Mouse (Mus musculus): Measurements from ENCODE around the gene Tctn1. TPM values are rescaled to one million over a fixed set of nuclear protein-coding genes. Genes with fewer than 3 reads are reported as not detected.

The Tctn1 gene
- polyA plus RNA-seq, 1 experiment from 2014 or later = 3.6 TPM

DNA sequence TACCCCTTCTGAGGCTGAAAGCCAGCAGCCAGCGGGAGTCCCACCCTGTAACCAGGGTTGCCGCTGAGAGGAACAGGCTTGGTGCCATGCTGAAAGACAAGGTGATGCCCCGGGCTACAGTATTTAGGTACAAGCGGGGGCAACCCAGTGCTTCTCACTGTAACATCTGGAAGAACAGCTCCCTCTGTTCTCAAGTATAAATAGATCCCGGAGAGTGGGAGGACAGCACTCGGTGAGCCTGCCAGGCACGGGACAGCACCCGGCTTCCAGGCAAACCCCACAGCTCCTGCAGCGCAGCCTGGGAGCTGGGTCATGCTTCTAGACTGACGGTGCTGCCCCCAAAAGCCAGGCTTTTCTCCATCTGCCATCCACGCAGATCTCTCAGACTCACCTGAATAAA is 16.7 kb downstream of the Tctn1 start:
- no peaks in the 10 kb centered on the region for H3K27me3 ChIP-seq (ENCODE audit: control insufficient read depth, insufficient read depth, low read length)
- H3K9ac ChIP-seq (ENCODE audit: low read length) = no peak overlapping the region
- no peak for DNase-seq (ENCODE audit: low spot score)
- no peaks in the 10 kb centered on the region for H3K9me3 ChIP-seq (ENCODE audit: control insufficient read depth, low read length)
- peaks cover 2% of the 10 kb centered on the region; the same call in 1 of the 2 replicates for H3K36me3 ChIP-seq (ENCODE audit: control insufficient read depth, insufficient read depth, low read length)
- no peaks in the 10 kb centered on the region for H3K4me1 ChIP-seq (ENCODE audit: control insufficient read depth, insufficient read depth, low read length)
- H3K27ac ChIP-seq (replicated peaks; ENCODE audit: low read depth, low read length) = no peak overlapping the region
- 92% methylated on average over 11 of the region's 11 CpGs for WGBS
- H3K4me2 ChIP-seq (ENCODE audit: low read depth, severe bottlenecking) = no peak overlapping the region
- ATAC-seq (ENCODE audit: insufficient number of reproducible peaks, low FRiP score, low TSS enrichment, low read depth) = no peak
- H3K4me3 ChIP-seq (ENCODE audit: low read depth, low read length) = no peak overlapping the region

DNA sequence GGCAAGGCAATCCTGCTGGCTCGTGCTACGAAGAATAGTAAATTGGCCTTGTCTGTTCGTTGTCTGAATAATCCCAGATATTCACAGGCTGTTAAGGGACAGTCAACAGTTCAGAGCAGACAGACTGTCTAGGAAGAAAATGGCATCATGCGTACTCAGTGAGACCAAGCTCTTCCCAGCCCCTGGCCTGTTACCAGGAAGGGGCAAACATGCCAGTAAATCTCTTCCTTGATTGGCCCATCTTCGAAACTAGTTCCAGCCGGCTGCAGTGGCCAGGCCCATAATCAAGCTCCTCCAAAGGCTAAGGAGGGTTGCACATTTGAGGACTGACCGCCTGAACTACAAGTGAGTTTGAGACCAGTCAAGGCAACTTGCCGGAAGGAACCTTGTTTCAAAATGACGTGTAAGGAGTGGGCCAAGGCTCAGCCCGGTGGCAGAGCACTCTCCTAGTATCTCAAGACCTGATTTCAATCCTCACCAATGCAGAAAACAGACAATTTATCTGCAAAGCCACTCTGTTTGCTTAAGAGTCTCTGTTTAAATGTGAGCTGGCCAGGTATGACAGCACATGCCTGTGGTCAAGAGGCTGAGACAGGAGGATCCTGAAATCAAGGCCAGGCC is 17.6 kb downstream of the Tctn1 start:
- ATAC-seq (ENCODE audit: insufficient number of reproducible peaks, low FRiP score, low TSS enrichment, low read depth) (no peak), DNase-seq (ENCODE audit: low spot score) (no peak)
- Histone ChIP-seq H3K9me3 (ENCODE audit: control insufficient read depth, low read length) (no peaks in the 10 kb centered on the region), H3K27ac (replicated peaks; ENCODE audit: low read depth, low read length) (no peak overlapping the region), H3K4me1 (ENCODE audit: control insufficient read depth, insufficient read depth, low read length) (no peaks in the 10 kb centered on the region), H3K27me3 (ENCODE audit: control insufficient read depth, insufficient read depth, low read length) (no peaks in the 10 kb centered on the region), H3K4me2 (ENCODE audit: low read depth, severe bottlenecking) (no peak overlapping the region), H3K4me3 (ENCODE audit: low read depth, low read length) (no peak overlapping the region), H3K36me3 (ENCODE audit: control insufficient read depth, insufficient read depth, low read length) (peaks cover 2% of the 10 kb centered on the region; the same call in 1 of the 2 replicates), H3K9ac (ENCODE audit: low read length) (no peak overlapping the region)
- 84% methylated on average over 10 of the region's 10 CpGs for WGBS

DNA sequence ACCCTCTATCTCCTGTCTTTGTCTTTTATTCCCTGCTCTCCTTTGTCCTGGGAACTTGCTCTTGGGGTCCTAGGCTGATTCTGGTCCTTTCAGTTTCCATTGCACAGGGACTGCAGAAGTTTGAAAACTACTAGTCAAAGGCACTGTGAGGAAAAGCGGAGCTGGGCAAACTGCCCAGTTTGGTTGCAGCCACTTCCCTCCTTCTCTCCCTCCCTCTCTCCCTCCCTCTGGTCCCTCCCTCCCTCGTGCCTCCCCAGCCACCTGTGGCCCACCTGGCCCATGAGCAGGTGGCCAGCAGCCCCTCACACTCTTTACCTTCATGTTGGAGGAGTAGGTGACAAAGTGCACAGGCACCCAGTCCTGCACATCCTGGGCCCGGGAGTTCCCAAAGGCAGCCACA is 19.1 kb downstream of the Tctn1 start:
- Histone ChIP-seq H3K9ac (ENCODE audit: low read length) (no peak overlapping the region), H3K36me3 (ENCODE audit: control insufficient read depth, insufficient read depth, low read length) (peaks cover 7% of the 10 kb centered on the region; the same call in 1 of the 2 replicates), H3K27me3 (ENCODE audit: control insufficient read depth, insufficient read depth, low read length) (no peaks in the 10 kb centered on the region), H3K4me2 (ENCODE audit: low read depth, severe bottlenecking) (no peak overlapping the region), H3K4me3 (ENCODE audit: low read depth, low read length) (no peak overlapping the region), H3K9me3 (ENCODE audit: control insufficient read depth, low read length) (no peaks in the 10 kb centered on the region), H3K4me1 (ENCODE audit: control insufficient read depth, insufficient read depth, low read length) (no peaks in the 10 kb centered on the region), H3K27ac (replicated peaks; ENCODE audit: low read depth, low read length) (no peak overlapping the region)
- WGBS = 77% methylated on average over 3 of the region's 3 CpGs
- no peak for ATAC-seq (ENCODE audit: insufficient number of reproducible peaks, low FRiP score, low TSS enrichment, low read depth)
- DNase-seq (ENCODE audit: low spot score) = no peak

DNA sequence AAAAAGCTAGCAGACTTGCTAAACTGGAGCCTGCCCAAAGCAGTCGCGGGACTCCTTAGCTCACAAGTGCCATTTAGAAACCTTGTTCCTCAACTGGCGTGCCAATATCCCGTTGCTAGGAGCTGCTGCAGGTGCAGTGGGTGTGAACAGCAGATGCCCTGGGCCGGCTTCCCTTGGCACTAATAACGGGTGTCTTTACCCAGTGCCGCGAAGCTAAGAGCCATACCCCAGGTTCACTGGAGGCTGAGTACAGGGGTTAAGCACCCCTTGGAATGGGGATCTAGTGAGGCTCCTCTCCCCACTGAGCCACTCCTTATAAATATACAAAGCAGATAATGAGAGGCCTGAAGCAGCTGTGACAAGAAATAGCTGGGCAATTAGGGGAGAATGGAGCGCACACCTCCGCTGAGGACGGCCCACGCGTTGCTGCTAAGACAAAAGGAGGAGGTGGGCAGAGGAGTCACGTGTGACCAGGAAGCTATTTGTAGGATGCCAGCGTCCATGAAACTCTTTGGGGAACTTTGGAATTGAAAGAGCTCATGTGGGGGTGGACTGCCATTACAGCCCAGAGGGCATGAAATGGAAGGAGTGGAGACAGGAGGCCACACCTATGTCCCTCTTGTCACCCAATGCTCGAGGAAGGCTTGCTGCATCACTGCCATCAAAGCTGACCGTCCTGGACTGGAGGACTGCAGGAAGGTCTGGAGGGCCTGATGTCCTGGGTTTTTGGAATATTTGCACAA is 20.3 kb downstream of the Tctn1 start:
- Histone ChIP-seq H3K4me2 (ENCODE audit: low read depth, severe bottlenecking) (no peak overlapping the region), H3K4me3 (ENCODE audit: low read depth, low read length) (no peak overlapping the region), H3K9me3 (ENCODE audit: control insufficient read depth, low read length) (no peaks in the 10 kb centered on the region), H3K9ac (ENCODE audit: low read length) (no peak overlapping the region), H3K27me3 (ENCODE audit: control insufficient read depth, insufficient read depth, low read length) (no peaks in the 10 kb centered on the region), H3K4me1 (ENCODE audit: control insufficient read depth, insufficient read depth, low read length) (no peaks in the 10 kb centered on the region), H3K36me3 (ENCODE audit: control insufficient read depth, insufficient read depth, low read length) (peaks cover 7% of the 10 kb centered on the region; the same call in 1 of the 2 replicates), H3K27ac (replicated peaks; ENCODE audit: low read depth, low read length) (no peak overlapping the region)
- no peak for DNase-seq (ENCODE audit: low spot score)
- no peak for ATAC-seq (ENCODE audit: insufficient number of reproducible peaks, low FRiP score, low TSS enrichment, low read depth)
- 87% methylated on average over 17 of the region's 17 CpGs for WGBS

DNA sequence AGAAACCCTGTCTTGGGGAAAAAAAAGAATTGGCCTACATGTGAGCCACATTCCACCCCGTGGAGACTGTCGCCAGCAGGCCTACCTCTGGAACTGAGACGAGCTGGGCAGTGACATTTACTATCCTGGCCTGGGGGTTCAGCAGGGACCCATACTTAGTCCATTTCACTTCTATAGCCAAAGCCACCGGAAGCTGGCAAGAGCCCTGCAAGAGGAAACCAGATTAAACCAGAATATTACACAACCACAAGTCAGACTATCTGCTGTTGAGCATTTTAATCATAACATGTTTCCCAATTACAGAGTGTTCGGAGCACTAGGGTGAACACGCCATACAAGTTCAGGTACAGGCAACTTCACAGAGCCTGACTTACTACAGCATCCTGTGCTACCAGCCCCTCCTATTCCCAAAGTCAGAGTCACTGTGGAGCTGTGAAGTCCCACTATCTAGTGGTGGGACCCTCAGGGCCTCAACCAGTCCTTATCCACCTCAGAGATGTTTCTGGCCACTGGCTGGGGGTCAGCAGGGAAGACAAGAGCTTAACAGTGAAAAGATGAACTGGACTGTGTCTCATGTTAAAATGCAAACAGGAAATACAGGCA is 21.6 kb downstream of the Tctn1 start:
- H3K4me2 ChIP-seq (ENCODE audit: low read depth, severe bottlenecking) = no peak overlapping the region
- no peaks in the 10 kb centered on the region for H3K4me1 ChIP-seq (ENCODE audit: control insufficient read depth, insufficient read depth, low read length)
- H3K27ac ChIP-seq (replicated peaks; ENCODE audit: low read depth, low read length) = no peak overlapping the region
- H3K9me3 ChIP-seq (ENCODE audit: control insufficient read depth, low read length) = no peaks in the 10 kb centered on the region
- no peaks in the 10 kb centered on the region for H3K27me3 ChIP-seq (ENCODE audit: control insufficient read depth, insufficient read depth, low read length)
- WGBS = 80% methylated on average over 6 of the region's 6 CpGs
- H3K36me3 ChIP-seq (ENCODE audit: control insufficient read depth, insufficient read depth, low read length) = peaks cover 5% of the 10 kb centered on the region; the same call in 1 of the 2 replicates
- DNase-seq (ENCODE audit: low spot score) = no peak
- ATAC-seq (ENCODE audit: insufficient number of reproducible peaks, low FRiP score, low TSS enrichment, low read depth) = no peak
- H3K4me3 ChIP-seq (ENCODE audit: low read depth, low read length) = no peak overlapping the region
- no peak overlapping the region for H3K9ac ChIP-seq (ENCODE audit: low read length)

DNA sequence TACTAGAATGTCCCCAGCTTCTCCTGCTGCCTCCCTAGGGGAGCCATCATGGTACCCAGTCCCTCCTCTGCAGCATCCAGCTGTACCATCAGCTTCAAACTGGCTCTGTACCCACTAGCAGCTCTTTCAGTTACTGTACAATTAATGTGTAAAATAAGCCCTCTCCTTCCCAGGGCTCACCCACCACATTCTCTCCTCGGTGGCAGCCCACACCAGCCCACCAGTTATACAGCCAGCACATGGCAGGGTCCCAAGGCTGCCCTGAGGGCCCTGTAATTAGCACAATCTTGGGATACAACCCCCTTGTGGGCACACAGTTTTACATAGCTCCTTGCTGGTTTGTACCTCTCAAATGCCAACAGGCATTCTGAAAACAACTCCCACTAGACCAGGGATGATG is 23.3 kb downstream of the Tctn1 start:
- Histone ChIP-seq H3K9ac (ENCODE audit: low read length) (no peak overlapping the region), H3K36me3 (ENCODE audit: control insufficient read depth, insufficient read depth, low read length) (peaks cover 5% of the 10 kb centered on the region; the same call in 1 of the 2 replicates), H3K27me3 (ENCODE audit: control insufficient read depth, insufficient read depth, low read length) (no peaks in the 10 kb centered on the region), H3K9me3 (ENCODE audit: control insufficient read depth, low read length) (no peaks in the 10 kb centered on the region), H3K4me3 (ENCODE audit: low read depth, low read length) (no peak overlapping the region), H3K4me1 (ENCODE audit: control insufficient read depth, insufficient read depth, low read length) (no peaks in the 10 kb centered on the region), H3K27ac (replicated peaks; ENCODE audit: low read depth, low read length) (no peak overlapping the region), H3K4me2 (ENCODE audit: low read depth, severe bottlenecking) (no peak overlapping the region)
- WGBS = 78% methylated on average over 1 of the region's 1 CpGs
- DNase-seq (ENCODE audit: low spot score) (no peak), ATAC-seq (ENCODE audit: insufficient number of reproducible peaks, low FRiP score, low TSS enrichment, low read depth) (no peak)

DNA sequence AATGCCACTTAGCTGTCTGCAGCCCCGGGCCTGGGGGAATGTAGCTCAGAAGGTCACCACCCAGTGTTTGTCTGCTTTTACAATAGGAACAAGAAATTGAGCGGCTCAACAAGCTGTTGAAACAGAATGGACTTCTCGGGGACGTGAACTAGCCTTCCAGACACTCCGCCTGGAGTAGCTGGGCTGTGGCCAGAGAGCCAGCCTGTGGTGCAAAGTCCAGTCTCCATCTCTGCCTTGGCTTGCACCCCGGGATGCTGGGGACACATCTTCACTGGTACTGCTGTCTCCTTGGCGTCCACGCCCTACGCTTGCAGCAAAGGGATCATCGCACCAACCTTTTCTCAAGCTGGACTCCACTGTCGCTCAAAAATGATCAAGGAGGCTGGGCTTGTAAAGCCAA is 23.7 kb downstream of the Tctn1 start:
- Histone ChIP-seq H3K4me2 (ENCODE audit: low read depth, severe bottlenecking) (no peak overlapping the region), H3K27ac (replicated peaks; ENCODE audit: low read depth, low read length) (no peak overlapping the region), H3K4me1 (ENCODE audit: control insufficient read depth, insufficient read depth, low read length) (no peaks in the 10 kb centered on the region), H3K36me3 (ENCODE audit: control insufficient read depth, insufficient read depth, low read length) (peaks cover 5% of the 10 kb centered on the region; the same call in 1 of the 2 replicates), H3K9ac (ENCODE audit: low read length) (no peak overlapping the region), H3K9me3 (ENCODE audit: control insufficient read depth, low read length) (no peaks in the 10 kb centered on the region), H3K27me3 (ENCODE audit: control insufficient read depth, insufficient read depth, low read length) (no peaks in the 10 kb centered on the region), H3K4me3 (ENCODE audit: low read depth, low read length) (no peak overlapping the region)
- 93% methylated on average over 11 of the region's 11 CpGs for WGBS
- no peak for ATAC-seq (ENCODE audit: insufficient number of reproducible peaks, low FRiP score, low TSS enrichment, low read depth)
- no peak for DNase-seq (ENCODE audit: low spot score)

DNA sequence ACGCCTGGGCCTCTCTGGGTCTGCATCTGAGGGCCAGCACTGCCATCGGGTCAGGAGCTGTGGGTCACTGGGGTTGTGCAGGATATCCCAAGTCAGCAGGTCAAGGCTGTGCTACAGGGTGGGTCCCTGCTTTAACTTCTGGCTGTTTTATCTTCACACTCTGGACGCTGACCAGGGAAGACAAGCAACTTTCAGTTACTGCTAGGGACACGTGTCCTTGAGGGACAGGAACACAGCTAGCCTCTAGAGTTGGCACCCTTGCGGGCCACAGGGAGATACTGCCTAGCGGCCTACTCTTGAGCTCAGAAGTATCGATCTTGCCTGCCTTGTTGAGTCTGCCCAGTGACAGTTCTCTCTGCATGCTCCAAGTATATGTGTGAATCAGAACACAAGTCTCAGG is 24.6 kb downstream of the Tctn1 start:
- WGBS = 78% methylated on average over 7 of the region's 7 CpGs
- Histone ChIP-seq H3K9me3 (ENCODE audit: control insufficient read depth, low read length) (no peaks in the 10 kb centered on the region), H3K9ac (ENCODE audit: low read length) (no peak overlapping the region), H3K27me3 (ENCODE audit: control insufficient read depth, insufficient read depth, low read length) (no peaks in the 10 kb centered on the region), H3K4me2 (ENCODE audit: low read depth, severe bottlenecking) (no peak overlapping the region), H3K4me3 (ENCODE audit: low read depth, low read length) (no peak overlapping the region), H3K36me3 (ENCODE audit: control insufficient read depth, insufficient read depth, low read length) (peaks cover 5% of the 10 kb centered on the region; the same call in 1 of the 2 replicates), H3K4me1 (ENCODE audit: control insufficient read depth, insufficient read depth, low read length) (no peaks in the 10 kb centered on the region), H3K27ac (replicated peaks; ENCODE audit: low read depth, low read length) (no peak overlapping the region)
- ATAC-seq (ENCODE audit: insufficient number of reproducible peaks, low FRiP score, low TSS enrichment, low read depth) = no peak
- no peak for DNase-seq (ENCODE audit: low spot score)
